Mouse (Mus musculus) activated CD4-positive, CD25-positive, alpha-beta regulatory T cell (primary cell): Measurements from ENCODE around the gene Zfp830. TPM values are rescaled to one million over a fixed set of nuclear protein-coding genes. Genes with fewer than 3 reads are reported as not detected.

Experiments used
- polyA plus RNA-seq, 2 experiments: library from polyadenylated mRNA; unstranded; fragments of 100-300 nt; shearing (Covaris generic); gene quantifications; one replicate each; pipeline ENCODE4 v1.2.1; 2017

The Zfp830 gene
- 10 to 100 TPM; 27.4 to 30.4 TPM for polyA plus RNA-seq

DNA sequence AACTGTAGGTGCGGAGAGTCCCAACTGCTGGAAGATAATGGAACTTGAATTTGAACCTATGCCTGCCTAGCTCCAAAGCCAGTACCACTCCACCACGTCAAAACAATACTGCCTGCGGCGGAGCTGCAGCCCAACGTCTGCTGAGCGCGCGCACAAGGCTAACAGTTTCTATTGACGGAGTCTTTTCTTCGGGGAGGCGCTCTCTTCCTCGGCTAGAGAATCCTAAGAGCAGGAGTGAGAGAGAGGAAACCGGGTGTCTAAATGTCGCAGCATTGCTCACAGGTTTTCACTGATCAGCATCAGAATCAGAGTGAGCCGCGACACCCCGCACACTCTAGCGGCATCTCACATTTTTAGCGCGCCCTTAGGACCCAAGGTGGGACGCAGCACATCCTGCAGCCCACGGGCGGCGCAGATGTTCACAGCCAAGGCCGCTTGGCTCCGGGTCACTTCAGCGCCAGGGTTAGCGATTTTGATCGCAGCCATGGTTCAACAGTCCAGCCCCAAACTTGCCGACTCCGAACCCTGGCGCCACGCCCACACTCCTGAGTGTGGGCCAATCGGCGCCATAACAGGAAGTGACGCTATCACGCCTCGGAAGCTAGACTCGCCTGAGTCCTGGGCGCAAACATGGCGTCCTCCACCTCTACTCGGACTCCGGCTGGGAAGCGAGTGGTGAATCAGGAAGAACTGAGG lies at the start of gene Zfp830, which contains the start of gene Cct6b:
Zfp830 (plus strand) TSS at position 604 of the 696 bp plus-strand sequence.
Cct6b (minus strand) TSS at position 580 of the 696 bp plus-strand sequence.

DNA sequence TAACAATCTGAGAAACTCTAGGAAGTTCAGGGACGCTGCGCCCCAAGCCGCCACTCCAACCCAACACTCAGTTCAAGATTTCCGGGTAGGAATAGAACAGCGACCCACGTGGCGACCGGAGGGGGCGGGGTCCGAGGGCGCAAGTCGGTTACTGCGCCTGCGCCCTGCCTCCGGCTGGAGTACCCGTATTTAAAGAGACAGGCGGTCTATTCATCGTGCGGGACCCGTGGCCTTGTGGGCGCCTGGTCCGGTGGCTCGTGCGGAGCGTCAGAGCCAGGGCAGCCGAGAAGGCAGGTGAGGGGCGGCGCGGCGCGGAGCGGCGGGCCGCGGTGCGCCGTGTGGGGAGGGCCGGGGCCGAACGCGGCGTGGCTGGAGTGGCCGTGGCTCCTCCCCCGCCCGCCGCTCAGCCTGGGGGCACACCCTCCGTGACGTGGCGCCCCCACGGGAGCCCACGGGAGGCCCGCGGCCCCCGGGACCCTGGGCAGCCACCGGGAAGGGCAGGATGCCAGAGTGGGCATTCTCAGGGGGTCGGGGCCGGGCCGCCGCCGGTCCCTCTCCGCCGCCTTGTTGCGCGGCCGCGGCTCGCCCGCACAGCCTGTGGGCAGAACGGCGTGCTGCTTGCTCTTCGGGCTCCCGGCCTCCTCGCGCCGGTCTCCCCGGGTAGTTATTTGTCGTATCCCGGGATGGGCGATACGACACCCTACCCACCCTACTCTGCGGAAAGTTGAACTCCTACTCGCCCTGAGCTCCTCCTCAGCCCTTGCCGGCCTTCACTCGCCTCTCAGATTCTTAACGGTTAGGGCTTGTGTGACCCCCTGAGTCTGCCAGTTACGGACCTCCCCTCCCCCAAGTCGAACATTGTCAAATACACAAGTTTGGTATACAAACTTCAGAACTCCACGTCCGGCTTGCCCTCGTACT lies 17.1 kb downstream of the Zfp830 start, which contains the start of gene Lig3:
Lig3 (plus strand) TSS at position 126 of the 921 bp plus-strand sequence.

Other genes starting within 250 kb of the Zfp830 start
- 1 to 10 TPM in 1 of 2 experiments, under 1 TPM in 1; 0.25 to 1.8 TPM for gene Cct6b, start within 50 bp of the Zfp830 start, polyA plus RNA-seq
- gene Lig3, start 16.8 kb downstream of the Zfp830 start, polyA plus RNA-seq = 10 to 100 TPM; 28.6 to 32.2 TPM
- gene Rffl, start 106.9 kb downstream of the Zfp830 start, polyA plus RNA-seq = 10 to 100 TPM; 13.0 to 15.8 TPM
- 10 to 100 TPM; 30.1 to 32.6 TPM for gene Rad51d, start 126.3 kb downstream of the Zfp830 start, polyA plus RNA-seq
- gene Fndc8, start 127.8 kb downstream of the Zfp830 start, polyA plus RNA-seq = under 1 TPM in 1 of 2 experiments, not detected in 1; 0.26 TPM
- gene Nle1, start 144.1 kb downstream of the Zfp830 start, polyA plus RNA-seq = 10 to 100 TPM; 23.2 to 33.4 TPM
- under 1 TPM in 1 of 2 experiments, not detected in 1; 0.23 TPM for gene Unc45b, start 146.2 kb downstream of the Zfp830 start, polyA plus RNA-seq
- gene Slfn5, start 187.0 kb downstream of the Zfp830 start, polyA plus RNA-seq = 10 to 100 TPM; 28.1 to 34.1 TPM
- 10 to 100 TPM in 1 of 2 experiments, 1 to 10 TPM in 1; 7.4 to 18.8 TPM for gene Slfn9, start 227.5 kb downstream of the Zfp830 start, polyA plus RNA-seq